Mouse (Mus musculus) lung, adult 18-20 months (tissue): ENCODE results near the gene Usp36.

Source experiments
- DNase-seq, 2 experiments: peaks; one replicate each; pipeline ENCODE4 v3.0.0; 2022; ENCODE audit warnings: mixed read lengths in 2 of 2

The Usp36 gene

GRCm38 (mm10) chr11:118247359-118248095 is 42.5 kb downstream of the Usp36 start:
- peak; percentile 59 to 70 for DNase-seq

GRCm38 (mm10) chr11:118246724-118247123 is 43.3 kb downstream of the Usp36 start:
- peak in 1 of 2 experiments; percentile 8 for DNase-seq

GRCm38 (mm10) chr11:118245130-118245529 is 44.9 kb downstream of the Usp36 start:
- peak in 1 of 2 experiments; percentile 2 for DNase-seq

GRCm38 (mm10) chr11:118243627-118244261 is 46.3 kb downstream of the Usp36 start:
- peak in 1 of 2 experiments; percentile 9 for DNase-seq

DNA sequence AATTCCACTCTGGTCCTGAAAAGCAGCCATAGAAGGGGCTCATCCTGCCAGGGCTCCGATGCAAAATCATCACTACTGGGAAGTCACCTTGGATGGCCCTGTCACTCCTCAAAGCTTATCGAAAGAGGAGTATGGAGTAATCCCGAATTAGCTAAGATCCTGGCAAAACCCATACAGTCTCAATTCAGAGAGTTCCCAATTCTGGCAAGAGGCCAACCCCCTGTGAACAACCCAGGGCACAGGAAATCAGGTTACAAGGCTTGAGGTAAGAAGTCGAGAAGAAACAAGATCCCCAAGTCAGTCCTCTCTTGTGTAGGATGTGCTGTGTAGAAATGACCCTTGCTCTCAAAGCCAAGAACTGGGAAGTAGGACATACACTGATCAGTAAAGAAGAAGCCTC is 47.5 kb downstream of the Usp36 start:
- DNase-seq: peak in 1 of 2 experiments; percentile 45

DNA sequence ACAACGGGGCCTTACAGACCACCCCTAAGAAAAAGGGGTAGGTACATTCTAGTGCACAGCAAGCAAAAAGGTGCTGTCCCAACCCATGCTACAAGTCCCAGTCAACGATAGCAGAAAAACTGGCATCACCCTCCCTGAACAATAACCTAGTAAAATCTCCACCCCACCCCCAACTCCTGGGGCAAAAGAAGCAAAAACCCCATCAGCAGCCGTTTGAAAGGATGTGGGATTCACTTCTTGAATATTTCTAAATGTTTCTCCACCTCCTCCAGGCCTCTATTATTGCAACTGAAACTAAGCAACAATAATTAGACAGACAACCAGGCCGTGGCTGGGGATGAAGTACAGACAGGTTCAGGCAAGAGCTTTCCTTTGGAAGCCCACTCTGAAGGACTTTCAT is 49.7 kb downstream of the Usp36 start:
- DNase-seq: no peak

- DNase-seq: no peak
Measured at GRCm38 (mm10) chr11:118239281-118240198, 50.5 kb downstream of the Usp36 start.

- DNase-seq: no peak
Measured at GRCm38 (mm10) chr11:118236520-118237190, 53.4 kb downstream of the Usp36 start.

- DNase-seq: no peak
Measured at GRCm38 (mm10) chr11:118234929-118235328, 55.1 kb downstream of the Usp36 start.

DNA sequence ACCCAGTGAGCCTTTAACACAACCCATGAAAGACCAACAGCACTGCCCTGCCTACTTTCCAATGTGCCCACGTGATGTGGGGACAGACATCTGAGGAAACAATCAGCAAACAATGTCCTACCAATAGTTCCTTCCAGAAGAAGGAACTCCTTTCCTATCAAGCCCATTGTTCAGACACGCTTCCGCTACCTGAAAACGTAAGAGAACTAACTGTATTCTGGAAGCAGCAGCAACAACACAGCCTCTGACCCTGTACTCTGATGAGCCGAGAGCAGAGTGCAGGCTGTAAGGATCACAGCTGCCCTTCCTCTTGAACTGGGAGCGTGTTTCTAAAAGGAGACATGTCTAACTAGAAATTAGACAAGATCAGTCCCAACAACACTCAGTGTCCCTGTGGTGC is 55.5 kb downstream of the Usp36 start:
- peak; percentile 39 to 66 for DNase-seq

- no peak for DNase-seq
Measured at GRCm38 (mm10) chr11:118233924-118234323, 56.1 kb downstream of the Usp36 start.

- DNase-seq: peak; percentile 55 to 58
Measured at GRCm38 (mm10) chr11:118232314-118232831, 57.7 kb downstream of the Usp36 start.

- DNase-seq: no peak
Measured at GRCm38 (mm10) chr11:118229941-118230340, 60.1 kb downstream of the Usp36 start.

GRCm38 (mm10) chr11:118227650-118228049 is 62.4 kb downstream of the Usp36 start:
- peak; percentile 56 to 62 for DNase-seq

GRCm38 (mm10) chr11:118226850-118227249 is 63.2 kb downstream of the Usp36 start:
- DNase-seq: no peak

DNA sequence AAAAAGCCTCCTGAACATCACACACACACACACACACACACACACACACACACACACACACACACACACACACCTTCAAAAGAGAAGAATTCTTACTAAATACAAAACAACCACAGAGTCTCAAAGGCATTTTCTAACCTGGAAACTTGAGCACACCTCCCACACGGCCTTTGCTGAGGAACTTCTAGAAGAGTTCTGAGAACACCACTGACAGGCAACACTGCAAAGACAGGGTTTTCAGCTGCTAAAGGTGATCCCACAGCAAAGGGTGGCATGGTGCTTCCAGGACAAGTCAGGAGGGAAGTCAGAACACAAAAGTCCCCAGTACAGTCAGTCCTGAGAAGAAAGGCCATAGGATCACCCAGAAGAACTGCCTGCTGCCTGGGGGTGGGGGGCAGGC is 64.2 kb downstream of the Usp36 start:
- no peak for DNase-seq

DNA sequence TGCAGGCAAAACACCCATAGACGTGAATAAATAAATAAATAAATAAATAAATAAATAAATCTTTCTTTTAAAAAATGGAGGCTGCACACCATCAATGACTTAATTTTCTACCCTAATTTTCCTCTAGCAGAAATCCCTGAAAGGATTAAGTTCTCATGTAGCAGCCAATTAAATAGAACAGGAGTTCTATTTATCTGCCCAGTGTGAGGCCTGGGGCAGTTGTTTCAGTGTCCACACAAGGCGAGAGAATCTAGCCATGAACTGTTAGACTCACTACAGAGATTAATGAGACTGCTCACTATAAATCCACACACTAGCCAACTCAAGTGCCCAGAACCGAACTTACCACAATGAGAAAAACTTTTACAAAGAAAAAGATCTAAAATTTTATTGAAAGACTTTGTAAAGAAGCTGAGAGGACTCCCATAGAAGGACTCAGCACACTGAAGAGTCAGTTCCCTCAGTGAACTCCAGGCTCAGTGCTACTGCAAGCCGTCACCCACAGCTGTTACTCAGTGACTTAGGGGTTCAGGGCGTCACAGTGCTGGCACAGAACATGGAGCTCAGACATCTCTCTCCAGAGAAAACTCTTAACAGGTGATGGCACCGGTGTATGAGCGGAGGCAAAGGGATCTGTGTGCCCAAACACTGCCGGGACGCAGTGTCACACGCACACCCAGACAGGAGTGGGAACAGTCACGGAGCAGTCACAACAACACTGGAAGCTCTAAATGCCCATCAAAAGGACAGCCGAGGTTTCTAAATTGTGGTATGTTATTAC is 64.8 kb downstream of the Usp36 start:
- DNase-seq: no peak

DNA sequence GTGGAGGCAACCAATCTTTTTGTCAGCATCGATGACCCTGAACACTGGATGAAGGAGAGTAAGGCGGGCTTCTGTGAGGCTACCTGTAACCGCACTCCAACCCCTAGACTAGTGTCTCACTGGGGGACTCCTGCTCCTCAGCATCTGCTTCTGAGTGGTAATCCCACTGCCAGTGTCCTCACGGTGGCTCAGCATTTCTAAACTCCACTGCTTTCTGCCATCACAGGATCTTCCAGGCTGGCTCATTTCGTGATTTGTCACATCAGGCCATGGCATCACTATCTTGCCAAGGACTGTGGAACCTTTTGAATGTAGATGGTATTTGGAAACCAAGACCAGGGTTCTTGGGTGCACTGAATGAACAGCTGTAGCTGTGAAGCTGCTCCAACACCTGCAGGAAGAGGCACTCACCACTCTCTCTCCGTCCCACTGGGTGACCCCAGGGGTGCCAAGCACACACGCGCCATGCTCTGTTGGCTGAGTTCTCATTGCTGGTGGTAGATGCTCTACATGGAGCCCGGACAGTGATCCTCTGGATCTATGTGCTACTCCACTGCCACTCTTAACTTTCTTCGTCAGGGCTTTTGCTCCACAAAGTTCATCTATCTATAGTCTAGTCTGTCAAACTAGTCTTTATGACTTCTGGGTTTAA is 66.5 kb downstream of the Usp36 start:
- DNase-seq: no peak

GRCm38 (mm10) chr11:118222917-118223316 is 67.1 kb downstream of the Usp36 start:
- DNase-seq: no peak

GRCm38 (mm10) chr11:118222351-118222885 is 67.6 kb downstream of the Usp36 start:
- DNase-seq: no peak
